Mouse (Mus musculus): ENCODE results near the gene Pld3. TPM values are rescaled to one million over a fixed set of nuclear protein-coding genes. Genes with fewer than 3 reads are reported as not detected.

Gene Pld3
- 68.5 to 87.0 TPM (median 74.4 TPM) in 4 replicates for total RNA-seq (2023; ENCODE audit: inconsistent age)

GRCm38 (mm10) chr7:27552931-27553513, at the start of gene Pld3, which contains the start of gene 2310022A10Rik:
Gene Pld3, minus strand, starts transcription at chr7:27553218.
Gene 2310022A10Rik, plus strand, starts transcription at chr7:27553233.

GRCm38 (mm10) chr7:27591266-27592216, 38.5 kb upstream of the Pld3 start, which contains the start of gene Akt2:
Gene Akt2, plus strand, starts transcription at chr7:27591552.

GRCm38 (mm10) chr7:27522967-27523366, 30.1 kb downstream of the Pld3 start, which contains the start of gene Hipk4:
Gene Hipk4, plus strand, starts transcription at chr7:27523267.

GRCm38 (mm10) chr7:27499036-27499435, 54.0 kb downstream of the Pld3 start, which contains the start of gene Prx:
Gene Prx, plus strand, starts transcription at chr7:27499324.

GRCm38 (mm10) chr7:27486770-27487697, 66.0 kb downstream of the Pld3 start, which contains the start of gene Sertad1:
Gene Sertad1, plus strand, starts transcription at chr7:27486910.

Other genes starting within 250 kb of the Pld3 start
- gene Ltbp4, start 215.5 kb downstream of the Pld3 start, total RNA-seq (2023; ENCODE audit: inconsistent age), result 0.87 to 0.97 TPM (median 0.93 TPM) in 4 replicates
- gene Shkbp1, start 197.2 kb downstream of the Pld3 start, total RNA-seq (2023; ENCODE audit: inconsistent age), result 87.2 to 119 TPM (median 99.9 TPM) in 4 replicates
- gene Gm20479, start 195.8 kb downstream of the Pld3 start, total RNA-seq (2023; ENCODE audit: inconsistent age), result not detected in 4 replicates
- gene Sptbn4, start 105.5 kb downstream of the Pld3 start, total RNA-seq (2023; ENCODE audit: inconsistent age), result 0.16 to 0.55 TPM (median 0.27 TPM) in 3 of 4 replicates, not detected in the other
- gene Blvrb, start 105.2 kb downstream of the Pld3 start, total RNA-seq (2023; ENCODE audit: inconsistent age), result 75.0 to 85.2 TPM (median 79.0 TPM) in 4 replicates
- gene Sertad3, start 79.5 kb downstream of the Pld3 start, total RNA-seq (2023; ENCODE audit: inconsistent age), result 14.7 to 18.5 TPM (median 17.4 TPM) in 4 replicates
- gene Sertad1, start 66.3 kb downstream of the Pld3 start, total RNA-seq (2023; ENCODE audit: inconsistent age), result 31.6 to 37.1 TPM (median 34.2 TPM) in 4 replicates
- gene Prx, start 53.9 kb downstream of the Pld3 start, total RNA-seq (2023; ENCODE audit: inconsistent age), result 0.19 to 0.54 TPM (median 0.30 TPM) in 4 replicates
- not detected in 4 replicates for gene Hipk4, start 30.0 kb downstream of the Pld3 start, total RNA-seq (2023; ENCODE audit: inconsistent age)
- 20.9 to 32.4 TPM (median 26.2 TPM) in 4 replicates for gene 2310022A10Rik, start within 50 bp of the Pld3 start, total RNA-seq (2023; ENCODE audit: inconsistent age)
- 99.7 to 109 TPM (median 105 TPM) in 4 replicates for gene Akt2, start 38.3 kb upstream of the Pld3 start, total RNA-seq (2023; ENCODE audit: inconsistent age)
- not detected in 4 replicates for gene Ttc9b, start 100.7 kb upstream of the Pld3 start, total RNA-seq (2023; ENCODE audit: inconsistent age)
- gene Map3k10, start 121.4 kb upstream of the Pld3 start, total RNA-seq (2023; ENCODE audit: inconsistent age), result 13.9 to 17.6 TPM (median 15.9 TPM) in 4 replicates
- gene Zfp607b, start 136.1 kb upstream of the Pld3 start, total RNA-seq (2023; ENCODE audit: inconsistent age), result 0.83 to 2.7 TPM (median 1.5 TPM) in 4 replicates
- 12.9 to 15.2 TPM (median 14.2 TPM) in 4 replicates for gene Zfp60, start 178.2 kb upstream of the Pld3 start, total RNA-seq (2023; ENCODE audit: inconsistent age)

Measured in B cell, adult (primary cell).